Mouse (Mus musculus) ES-Bruce4 (cell line): ENCODE measurements around the gene Ubfd1.

ENCODE experiments used
- CTCF ChIP-seq: IDR thresholded peaks from one replicate; pipeline ENCODE4 v1.8.1; 2011; ENCODE audit warnings: low read depth, low read length
- EP300 ChIP-seq: IDR thresholded peaks from 2 replicates; pipeline ENCODE4 v1.6.1; 2011; ENCODE audit warnings: low read depth, low read length; ENCODE audit not compliant: insufficient read depth
- POLR2A ChIP-seq: IDR thresholded peaks from one replicate; pipeline ENCODE4 v1.8.1; 2011; ENCODE audit warnings: low read length; ENCODE audit not compliant: insufficient read depth

DNA sequence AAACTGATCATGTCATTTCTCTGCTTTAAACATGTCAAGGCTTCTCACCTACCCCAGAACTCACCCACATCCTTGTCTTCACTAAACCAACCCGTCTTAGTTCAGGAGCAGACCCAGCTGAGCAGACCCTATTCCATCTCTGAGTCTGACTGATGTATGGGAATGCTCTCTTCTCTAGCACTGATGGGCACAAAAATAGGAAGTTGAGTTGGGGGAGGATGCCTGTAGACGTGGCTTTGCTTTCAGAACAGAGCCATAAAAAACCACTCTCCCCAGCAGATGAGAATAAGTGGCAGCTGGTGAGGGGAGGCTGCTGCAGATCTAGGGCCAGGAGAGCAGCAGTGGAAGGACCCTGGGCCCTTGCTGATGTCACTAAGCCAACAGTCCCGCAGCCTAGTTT lies 33.6 kb upstream of the Ubfd1 start:
- no peak for TF ChIP-seq CTCF
- TF ChIP-seq POLR2A: no peak
- no peak for TF ChIP-seq EP300
